Mouse (Mus musculus) lung, embryonic 14.5 days (tissue): ENCODE measurements around the gene Mthfd1l. TPM values are rescaled to one million over a fixed set of nuclear protein-coding genes. Genes with fewer than 3 reads are reported as not detected.
A peak's percentile ranks its signal among the peaks of the same experiment; 100 is the strongest.
"Not testable (repeated sequence)": the region's sequence is repeated elsewhere in the genome, so short reads cannot be mapped to it uniquely, and the experiment has no call there.

Experiments used
- ATAC-seq: fragments of 200-750 bp; cut with Nextera tagmentation; 2 replicates; pipeline ENCODE4 v1.8.0; 2017; ENCODE audit warnings: mild to moderate bottlenecking, moderate TSS enrichment, moderate library complexity; ENCODE audit not compliant: insufficient read depth
- DNase-seq: peaks from one replicate; pipeline ENCODE4 v3.0.0-alpha.2; 2015
- H3K27ac ChIP-seq: fragments of 300-500 bp; sonication (generic); 2 replicates; pipeline ENCODE4 v1.5.1; 2014; ENCODE audit warnings: low read depth, mild to moderate bottlenecking, moderate library complexity
- H3K27me3 ChIP-seq: fragments of 300-500 bp; sonication (generic); 2 replicates; pipeline ENCODE4 v1.6.1; 2014; ENCODE audit warnings: low read length, control low read depth; ENCODE audit not compliant: insufficient read depth
- H3K36me3 ChIP-seq: fragments of 300-500 bp; sonication (generic); 2 replicates; pipeline ENCODE4 v1.6.1; 2014; ENCODE audit warnings: control low read depth; ENCODE audit not compliant: insufficient read depth
- H3K4me1 ChIP-seq: fragments of 300-500 bp; sonication (generic); 2 replicates; pipeline ENCODE4 v1.6.1; 2014; ENCODE audit warnings: antibody characterized with exemption, control low read depth; ENCODE audit not compliant: insufficient read depth
- H3K4me2 ChIP-seq: fragments of 300-500 bp; sonication (generic); 2 replicates; pipeline ENCODE4 v1.6.1; 2014; ENCODE audit warnings: mild to moderate bottlenecking
- H3K4me3 ChIP-seq: fragments of 300-500 bp; sonication (generic); 2 replicates; pipeline ENCODE4 v1.5.1; 2014; ENCODE audit warnings: low read depth, low read length
- H3K9ac ChIP-seq: fragments of 300-500 bp; sonication (generic); 2 replicates; pipeline ENCODE4 v1.6.1; 2014
- H3K9me3 ChIP-seq: fragments of 300-500 bp; sonication (generic); 2 replicates; pipeline ENCODE4 v1.6.1; 2016; ENCODE audit warnings: low read depth, low read length, control low read depth
- CTCF ChIP-seq: IDR thresholded peaks from 2 replicates; pipeline ENCODE4 v1.5.1; 2016; ENCODE audit warnings: antibody characterized with exemption, low read depth
- WGBS: fragments of 180-500 bp; shearing (Covaris S2); extraction: QIAGEN DNeasy Blood & Tissue Kit; methylation state at CpG from one replicate; pipeline ENCODE4 v1.1.7; 2014; 5-methylcytosine and 5-hydroxymethylcytosine counted together
- polyA plus RNA-seq: library from polyadenylated mRNA; unstranded; fragments of >200 nt; fragmentation: Nextera tagmentation; extraction: Ambion mirVana; gene quantifications from 2 replicates; pipeline ENCODE4 v1.2.1, GENCODE M21; 2014

The Mthfd1l gene
- polyA plus RNA-seq, 1 experiment from 2014 or later = 21.7 TPM

DNA sequence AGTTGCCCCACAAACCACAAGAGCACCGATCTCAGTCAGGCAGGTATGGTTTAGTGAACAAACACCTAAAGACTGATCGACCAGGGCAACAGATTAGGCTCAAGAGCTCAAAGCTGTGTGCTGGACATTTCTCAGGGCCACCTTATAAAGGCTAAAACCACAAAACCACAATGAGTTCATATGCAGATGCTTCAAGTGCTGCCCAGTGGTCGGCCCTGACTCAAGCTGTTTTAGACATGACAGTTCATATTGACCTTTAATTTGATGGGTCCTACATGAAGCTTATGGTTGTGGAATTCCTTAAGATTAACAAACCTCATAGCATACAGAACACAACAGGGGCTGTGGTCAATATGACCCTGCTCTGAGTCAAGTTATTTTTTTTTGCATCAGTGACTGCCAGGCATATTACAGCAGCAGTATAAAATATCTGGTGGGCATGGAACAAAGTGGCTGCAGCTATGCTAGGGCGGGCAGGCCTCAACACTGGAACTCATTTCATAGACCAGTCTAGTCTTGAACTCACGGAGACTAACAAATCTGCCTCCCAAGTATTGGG, 227.7 kb downstream of the Mthfd1l start:
- Histone ChIP-seq H3K9me3 (no peaks in the 10 kb centered on the region), H3K9ac (no peak overlapping the region), H3K27me3 (no peaks in the 10 kb centered on the region), H3K4me3 (no peak overlapping the region), H3K36me3 (no peaks in the 10 kb centered on the region), H3K4me2 (no peak overlapping the region), H3K4me1 (no peaks in the 10 kb centered on the region), H3K27ac (no peak overlapping the region)
- ATAC-seq (no peak), DNase-seq (no peak)
- WGBS = 85% methylated on average over 5 of the region's 5 CpGs
- no peak for TF ChIP-seq CTCF

DNA sequence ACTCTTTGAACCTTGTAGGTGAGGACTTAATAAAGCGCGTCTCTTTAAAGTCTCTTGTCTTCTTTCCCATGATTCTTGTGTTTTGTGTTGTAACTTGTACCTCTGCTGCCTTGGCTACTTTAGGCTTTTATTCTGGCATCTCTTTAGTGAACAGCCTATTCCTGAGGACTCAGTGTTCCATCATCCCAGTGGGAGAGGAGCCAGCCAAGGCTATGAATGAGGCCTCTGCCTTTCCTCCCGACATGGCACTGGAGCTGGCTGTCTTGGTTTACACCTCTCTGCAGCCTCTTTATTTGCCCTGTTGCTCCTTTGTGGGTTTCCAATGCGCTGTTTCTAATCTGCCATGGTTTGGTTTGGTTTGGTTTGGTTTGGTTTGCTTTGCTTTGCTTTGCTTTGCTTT, 228.2 kb downstream of the Mthfd1l start:
- H3K4me3 ChIP-seq = no peak overlapping the region
- no peak overlapping the region for H3K4me2 ChIP-seq
- H3K27me3 ChIP-seq = no peaks in the 10 kb centered on the region
- 91% methylated on average over 4 of the region's 4 CpGs for WGBS
- TF ChIP-seq CTCF = no peak
- no peak overlapping the region for H3K27ac ChIP-seq
- DNase-seq (no peak), ATAC-seq (no peak)
- H3K4me1 ChIP-seq = no peaks in the 10 kb centered on the region
- no peaks in the 10 kb centered on the region for H3K36me3 ChIP-seq
- no peak overlapping the region for H3K9ac ChIP-seq
- H3K9me3 ChIP-seq = no peaks in the 10 kb centered on the region

DNA sequence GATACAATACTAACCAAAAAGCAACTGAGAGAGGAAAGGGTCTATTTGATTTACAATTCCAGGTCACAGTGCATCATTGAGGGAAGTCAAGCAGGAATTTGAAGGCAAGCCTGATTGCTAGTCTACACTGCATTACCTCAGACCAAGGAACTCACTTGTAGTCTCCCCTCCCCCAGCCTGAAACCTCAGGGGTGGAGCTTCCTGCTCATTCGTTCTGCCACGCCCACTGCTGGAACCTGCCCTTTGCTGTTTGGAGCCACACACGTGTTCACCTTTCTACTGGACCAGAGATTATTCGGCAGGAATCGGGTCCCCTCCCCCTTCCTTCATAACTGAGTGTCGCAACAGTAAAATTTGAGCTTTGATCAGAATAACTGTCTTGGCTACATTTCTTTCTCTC, 230.7 kb downstream of the Mthfd1l start:
- ATAC-seq, H3K4me3 ChIP-seq, H3K27me3 ChIP-seq, H3K36me3 ChIP-seq, H3K4me2 ChIP-seq, H3K4me1 ChIP-seq, H3K9ac ChIP-seq, DNase-seq, H3K9me3 ChIP-seq, H3K27ac ChIP-seq: not testable (repeated sequence)
- WGBS = 49% methylated on average over 5 of the region's 6 CpGs

GRCm38 (mm10) chr10:4209040-4209439, 236.1 kb downstream of the Mthfd1l start:
- Histone ChIP-seq H3K4me2 (no peak overlapping the region), H3K4me3 (no peak overlapping the region), H3K9me3 (no peaks in the 10 kb centered on the region), H3K27ac (no peak overlapping the region), H3K4me1 (0 out of 2 replicates have a peak, but pooled peaks cover 3% of the 10 kb centered on the region), H3K27me3 (no peaks in the 10 kb centered on the region), H3K9ac (no peak overlapping the region), H3K36me3 (no peaks in the 10 kb centered on the region)
- no peak for ATAC-seq
- 68% methylated on average over 15 of the region's 15 CpGs for WGBS
- TF ChIP-seq CTCF = no peak
- DNase-seq = peak; percentile 31

DNA sequence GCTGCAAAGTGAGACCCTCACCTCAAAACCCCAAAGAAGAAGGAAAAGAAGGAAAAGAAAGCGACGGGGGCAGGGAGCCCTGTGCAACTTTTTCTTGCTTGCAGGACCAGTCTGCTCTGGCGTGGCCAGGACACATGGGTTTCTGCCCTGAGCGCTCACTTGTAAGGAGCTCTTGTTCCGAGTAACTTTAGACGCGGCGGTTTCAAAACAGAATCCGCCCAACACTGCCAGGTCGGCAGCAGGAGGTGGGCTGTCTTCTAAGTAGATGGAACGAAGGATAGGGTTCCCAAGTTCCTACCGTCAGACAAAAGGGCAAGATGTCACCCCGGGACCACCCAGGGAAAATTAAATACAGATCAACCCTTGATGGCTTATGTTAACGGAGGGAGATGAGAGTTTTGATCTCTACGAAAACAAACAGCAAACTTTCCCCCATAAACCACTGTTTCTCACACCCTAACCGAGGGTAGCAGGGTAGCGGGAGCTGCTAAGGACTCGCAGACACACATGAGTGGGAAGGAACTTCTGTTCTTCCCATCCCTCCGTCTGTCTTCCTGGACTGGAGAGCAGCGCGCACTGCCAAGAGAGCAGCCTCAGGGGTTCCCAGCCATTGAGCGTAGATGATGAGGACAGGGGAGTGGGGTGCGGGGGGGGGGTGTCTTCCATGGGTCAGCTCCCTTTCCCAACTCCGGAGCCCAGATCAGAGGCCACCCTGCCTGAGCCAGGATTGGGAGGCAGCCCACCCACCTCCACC, 237.6 kb downstream of the Mthfd1l start:
- peak; percentile 57 for DNase-seq
- H3K27me3 ChIP-seq = no peaks in the 10 kb centered on the region
- no peaks in the 10 kb centered on the region for H3K36me3 ChIP-seq
- no peaks in the 10 kb centered on the region for H3K9me3 ChIP-seq
- H3K4me2 ChIP-seq = peak overlapping the region; percentile 59
- peak overlapping the region; percentile 21 for H3K4me3 ChIP-seq
- H3K4me1 ChIP-seq = 0 out of 2 replicates have a peak, but pooled peaks cover 3% of the 10 kb centered on the region
- 8% methylated on average over 24 of the region's 24 CpGs for WGBS
- no peak for TF ChIP-seq CTCF
- peak; percentile 58; the same call in 1 of the 2 replicates for ATAC-seq
- H3K9ac ChIP-seq = peak overlapping the region; percentile 21
- no peak overlapping the region for H3K27ac ChIP-seq

GRCm38 (mm10) chr10:4211067-4211447, 238.1 kb downstream of the Mthfd1l start:
- 61% methylated on average over 4 of the region's 4 CpGs for WGBS
- H3K27me3 ChIP-seq = no peaks in the 10 kb centered on the region
- 0 out of 2 replicates have a peak, but pooled peaks cover 3% of the 10 kb centered on the region for H3K4me1 ChIP-seq
- no peak for DNase-seq
- H3K4me2 ChIP-seq = peak overlapping the region; percentile 59
- H3K4me3 ChIP-seq = no peak overlapping the region; the same call in 1 of the 2 replicates
- ATAC-seq = no peak
- no peak overlapping the region for H3K9ac ChIP-seq
- no peak overlapping the region for H3K27ac ChIP-seq
- no peak for TF ChIP-seq CTCF
- no peaks in the 10 kb centered on the region for H3K9me3 ChIP-seq
- no peaks in the 10 kb centered on the region for H3K36me3 ChIP-seq

Other genes with a start within 250 kb of the Mthfd1l start
- 12.4 and 12.8 TPM in 2 replicates for gene Plekhg1, start 232.8 kb upstream of the Mthfd1l start, polyA plus RNA-seq